Mouse (Mus musculus) layer of hippocampus, postnatal 25 days (tissue): Measurements from ENCODE around the gene Actl11. TPM values are rescaled to one million over a fixed set of nuclear protein-coding genes. Genes with fewer than 3 reads are reported as not detected.

Source experiments
- DNase-seq, 2 experiments: peaks; one replicate each; pipeline ENCODE4 v3.0.0; 2022; ENCODE audit warnings: mixed read lengths in 2 of 2, low spot score in 1 of 2; ENCODE audit errors: extremely low spot score in 1 of 2
- total RNA-seq, 2 experiments: library from RNA; stranded (reverse); gene quantifications; 2 replicates each; pipeline ENCODE4 v1.2.3; 2021

Actl11 gene
- total RNA-seq, 2 experiments from 2014 or later = not detected

GRCm38 (mm10) chr9:107918884-107919283 lies 9.4 kb upstream of the Actl11 start:
- DNase-seq = no peak

- DNase-seq = no peak
Observed at GRCm38 (mm10) chr9:107919441-107919840, 8.8 kb upstream of the Actl11 start.

- no peak for DNase-seq
Observed at GRCm38 (mm10) chr9:107923021-107923420, 5.2 kb upstream of the Actl11 start.

- DNase-seq = no peak
Observed at GRCm38 (mm10) chr9:107923956-107924355, 4.3 kb upstream of the Actl11 start.

- no peak for DNase-seq
Observed at GRCm38 (mm10) chr9:107925251-107925650, 3.0 kb upstream of the Actl11 start.

GRCm38 (mm10) chr9:107926920-107927420 lies 1.3 kb upstream of the Actl11 start:
- no peak for DNase-seq

- DNase-seq = no peak
Observed at GRCm38 (mm10) chr9:107927749-107928148, 520 bp upstream of the Actl11 start.

GRCm38 (mm10) chr9:107932221-107932620 lies 4.0 kb downstream of the Actl11 start:
- no peak for DNase-seq

GRCm38 (mm10) chr9:107934146-107934545 lies 5.9 kb downstream of the Actl11 start:
- no peak for DNase-seq

- no peak for DNase-seq
Observed at GRCm38 (mm10) chr9:107935374-107935773, 7.1 kb downstream of the Actl11 start, which contains the start of gene Camkv. Camkv (plus strand) TSS chr9:107935674.

GRCm38 (mm10) chr9:107935790-107936214 lies 7.5 kb downstream of the Actl11 start:
- DNase-seq = peak in 1 of 2 experiments; percentile 56

- DNase-seq = peak in 1 of 2 experiments; percentile 45
Observed at GRCm38 (mm10) chr9:107936215-107936822, 8.1 kb downstream of the Actl11 start.

- DNase-seq = no peak
Observed at GRCm38 (mm10) chr9:107936831-107937230, 8.6 kb downstream of the Actl11 start.

GRCm38 (mm10) chr9:107947241-107948194 lies 19.2 kb downstream of the Actl11 start:
- no peak for DNase-seq

- no peak for DNase-seq
Observed at GRCm38 (mm10) chr9:107949184-107949921, 21.1 kb downstream of the Actl11 start.

GRCm38 (mm10) chr9:107949922-107950235 lies 21.6 kb downstream of the Actl11 start, which contains the start of gene Traip:
Traip (plus strand) TSS chr9:107950136.
- DNase-seq = no peak

- DNase-seq = peak; percentile 74 to 89
Observed at GRCm38 (mm10) chr9:107950460-107951355, 22.4 kb downstream of the Actl11 start.

GRCm38 (mm10) chr9:107955613-107956289 lies 27.5 kb downstream of the Actl11 start:
- DNase-seq = no peak

GRCm38 (mm10) chr9:107957141-107957540 lies 28.9 kb downstream of the Actl11 start:
- DNase-seq = no peak
